Mouse (Mus musculus) megakaryocyte, adult 5-6 weeks (primary cell): ENCODE results near the gene Krtdap. TPM values are rescaled to one million over a fixed set of nuclear protein-coding genes. Genes with fewer than 3 reads are reported as not detected.
"Not testable (repeated sequence)": the region's sequence is repeated elsewhere in the genome, so short reads cannot be mapped to it uniquely, and the experiment has no call there.

ENCODE experiments used
- ATAC-seq: 2 replicates; pipeline ENCODE4 v1.8.0; 2016; ENCODE audit warnings: mild to moderate bottlenecking, inconsistent platforms; ENCODE audit not compliant: poor library complexity, severe bottlenecking
- total RNA-seq, 2 experiments: library from RNA; stranded (forward) in 1 of 2; stranded (reverse) in 1 of 2; fragments of 153-499, 151-499 nt in 1 of 2; fragments of 221-1000, 200-1000 nt in 1 of 2; gene quantifications; 2 replicates each; pipeline versions ENCODE4 v1.2.3 to v1.2.4; 2015 to 2017

The Krtdap gene
- total RNA-seq, 2 experiments from 2014 or later: not detected

DNA sequence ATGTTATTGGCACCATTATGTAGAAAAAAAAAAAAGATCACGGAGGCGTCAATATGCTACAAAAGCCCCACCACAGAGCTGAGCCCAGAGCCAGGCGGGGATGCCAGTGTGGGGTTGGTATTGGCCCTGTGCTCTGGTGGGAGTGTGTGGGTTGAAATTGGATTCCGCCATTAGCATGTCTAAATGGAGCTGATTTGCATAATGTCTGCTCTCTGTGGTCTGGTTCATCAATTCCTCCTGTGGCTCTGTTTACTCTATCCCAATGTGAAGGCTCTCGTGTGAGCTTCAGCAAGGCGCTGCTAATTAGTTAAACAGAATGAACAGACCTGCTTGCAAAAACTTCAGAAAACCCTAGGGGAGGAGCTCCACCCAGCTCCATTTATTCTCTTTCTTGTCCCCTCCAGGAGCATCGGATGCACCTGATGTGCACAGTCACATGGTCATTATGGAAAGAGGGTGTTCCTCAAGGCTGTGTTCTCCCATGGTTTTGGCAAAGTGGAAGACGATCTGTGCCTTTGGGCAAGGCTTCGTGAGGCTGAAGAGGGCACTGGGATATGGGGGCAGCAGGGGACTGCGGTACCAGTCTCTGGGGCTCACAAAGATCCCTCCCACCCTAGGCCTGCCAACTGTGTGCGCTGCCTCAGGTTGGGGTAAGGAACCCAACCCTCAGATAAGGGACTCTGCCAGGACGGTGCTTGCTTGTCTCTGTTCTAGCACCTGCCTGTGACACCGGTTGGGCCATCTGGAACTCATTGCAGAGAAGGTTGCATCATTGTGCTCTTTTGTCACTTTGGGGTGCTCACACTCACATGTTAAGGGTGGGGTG is 1.8 kb upstream of the Krtdap start:
- no peak for ATAC-seq

DNA sequence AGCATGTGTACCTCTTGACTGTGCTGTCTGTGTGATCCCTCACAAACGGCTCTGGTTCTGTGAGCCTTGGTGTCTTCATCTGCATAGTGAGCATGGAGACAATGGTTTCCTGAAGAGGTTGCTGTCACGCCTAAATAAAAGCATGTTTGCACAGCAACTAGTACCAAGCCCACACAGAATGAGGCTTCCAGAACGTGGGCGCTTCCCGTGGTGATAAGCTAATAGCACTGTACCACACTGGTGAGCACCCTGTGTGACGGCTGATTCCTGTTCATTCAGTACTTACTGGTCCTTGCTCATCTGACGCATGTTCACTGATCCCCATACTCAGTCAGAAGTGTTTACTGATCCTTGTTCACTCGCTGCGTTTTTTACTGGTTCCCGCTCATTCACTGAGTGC is 2.4 kb downstream of the Krtdap start:
- no peak for ATAC-seq

DNA sequence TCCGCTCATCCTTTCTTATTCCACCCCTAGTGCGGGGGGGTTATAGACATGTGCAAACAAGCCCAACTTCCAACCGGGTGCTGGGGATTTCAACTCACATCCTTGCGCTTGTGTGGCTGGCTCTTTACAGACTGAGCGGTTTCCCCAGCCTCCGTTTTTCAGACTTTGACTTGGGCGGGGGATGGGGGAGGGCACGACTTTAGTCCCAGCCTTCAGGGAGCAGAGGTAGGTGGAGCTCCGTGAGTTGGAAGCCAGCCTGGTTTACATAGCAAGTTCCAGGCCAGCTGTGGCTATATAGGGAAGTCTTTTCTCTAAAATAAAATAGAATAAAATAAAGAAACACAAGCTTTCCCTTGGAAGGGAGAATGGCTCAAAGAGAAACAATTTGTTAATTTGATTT is 4.2 kb downstream of the Krtdap start:
- no peak for ATAC-seq

DNA sequence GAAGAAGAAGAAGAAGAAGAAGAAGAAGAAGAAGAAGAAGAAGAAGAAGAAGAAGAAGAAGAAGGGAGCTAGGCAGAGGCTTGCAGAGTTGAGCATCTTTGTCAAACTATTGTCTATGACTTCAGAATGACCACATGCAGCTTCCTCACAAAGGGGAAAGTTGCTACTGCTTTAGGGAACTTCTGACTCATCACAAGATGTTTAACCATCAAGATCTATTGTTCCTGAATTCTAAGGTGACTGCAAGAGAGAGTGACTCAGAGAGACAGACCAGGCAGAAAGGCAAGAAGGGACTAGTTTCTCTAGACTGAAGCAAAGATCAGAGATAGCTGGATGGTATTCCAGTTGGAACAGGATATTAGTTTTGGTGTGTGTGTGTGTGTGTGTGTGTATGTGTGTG is 7.2 kb downstream of the Krtdap start:
- peak; percentile 80 for ATAC-seq

DNA sequence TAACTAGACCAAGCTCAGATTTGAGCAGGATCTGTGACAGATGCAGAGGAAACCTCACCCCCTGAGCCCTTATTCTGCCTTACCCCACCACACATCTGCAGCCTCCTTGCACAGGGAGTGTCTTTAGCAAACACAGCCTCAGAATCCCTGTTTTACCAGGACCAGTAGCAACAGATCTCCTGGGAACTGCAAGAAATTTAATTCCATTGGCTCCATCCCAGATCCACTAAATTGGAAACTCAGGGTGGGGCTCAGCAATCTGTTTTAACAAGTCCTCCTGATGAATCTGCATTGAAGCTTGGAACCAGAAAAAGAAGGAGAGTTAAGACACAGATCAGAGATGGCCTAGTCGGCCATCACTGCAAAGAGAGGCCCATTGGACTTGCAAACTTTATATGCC is 9.1 kb downstream of the Krtdap start:
- no peak for ATAC-seq

DNA sequence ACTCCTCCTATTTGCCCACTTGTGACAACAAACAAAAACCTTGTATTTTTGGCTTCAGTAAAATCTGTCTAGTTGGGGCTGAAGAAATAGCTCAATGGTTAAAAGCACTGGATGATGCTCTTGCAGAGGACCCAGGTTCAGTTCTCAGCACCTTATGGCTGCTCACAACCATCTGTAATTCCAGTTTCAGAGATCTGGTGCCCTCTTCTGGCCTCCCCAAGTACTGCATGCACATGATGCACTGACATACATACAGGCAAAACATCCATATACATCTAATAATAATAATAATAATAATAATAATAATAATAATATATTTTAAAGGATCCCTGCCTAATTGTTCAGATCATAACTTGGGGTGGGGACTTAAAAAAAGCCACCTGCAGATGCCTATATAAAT is 13.0 kb downstream of the Krtdap start:
- no peak for ATAC-seq

DNA sequence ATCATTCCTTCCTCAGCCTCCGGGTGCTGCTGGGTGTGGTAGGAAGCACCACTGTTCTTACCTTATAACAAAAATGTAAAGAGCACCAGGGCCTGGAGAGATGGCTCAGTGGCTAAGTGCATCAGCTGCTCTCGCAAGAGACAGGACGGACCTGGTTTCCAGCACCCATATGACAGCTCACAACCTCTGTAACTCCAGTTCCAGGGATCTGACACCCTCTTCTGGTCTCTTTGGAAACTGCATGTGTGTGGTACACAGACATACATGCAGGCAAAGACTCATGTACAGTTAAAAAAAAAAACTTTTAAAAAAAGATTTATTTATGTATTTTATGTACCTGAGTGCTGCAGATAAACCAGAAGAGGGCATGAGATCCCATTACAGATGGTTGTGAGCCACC is 15.6 kb downstream of the Krtdap start:
- no peak for ATAC-seq

DNA sequence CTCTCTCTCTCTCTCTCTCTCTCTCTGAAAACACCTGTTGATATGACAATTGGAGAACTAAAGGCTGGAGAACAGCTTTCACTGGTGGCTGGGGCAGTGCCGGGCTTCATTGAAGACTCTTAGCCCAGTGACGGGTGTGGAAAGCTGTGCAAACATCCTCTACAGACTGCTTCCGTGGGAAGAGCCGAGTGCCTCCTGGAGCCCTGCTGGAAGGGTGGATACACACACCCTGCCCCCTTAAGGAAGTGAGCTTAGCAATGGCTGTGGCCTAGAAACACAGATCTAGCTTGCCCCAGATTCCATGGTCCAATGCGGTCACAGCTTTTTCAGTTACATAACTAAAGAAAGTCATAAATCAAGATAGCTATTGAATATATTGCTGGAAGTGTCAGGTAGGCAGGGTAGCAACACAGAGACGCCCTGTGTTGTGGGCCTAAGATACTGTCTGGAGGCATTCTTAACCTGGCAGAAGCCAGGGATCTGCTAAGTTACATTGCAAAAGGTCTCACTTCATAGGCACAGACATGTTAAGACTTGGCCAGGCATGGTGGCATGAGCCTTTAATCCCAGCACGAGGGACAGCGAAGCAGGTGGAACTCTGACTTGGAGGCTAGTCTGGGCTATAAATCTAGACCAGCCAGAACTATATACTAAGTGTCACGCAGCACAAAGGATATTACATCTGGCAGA is 16.5 kb downstream of the Krtdap start:
- no peak for ATAC-seq

DNA sequence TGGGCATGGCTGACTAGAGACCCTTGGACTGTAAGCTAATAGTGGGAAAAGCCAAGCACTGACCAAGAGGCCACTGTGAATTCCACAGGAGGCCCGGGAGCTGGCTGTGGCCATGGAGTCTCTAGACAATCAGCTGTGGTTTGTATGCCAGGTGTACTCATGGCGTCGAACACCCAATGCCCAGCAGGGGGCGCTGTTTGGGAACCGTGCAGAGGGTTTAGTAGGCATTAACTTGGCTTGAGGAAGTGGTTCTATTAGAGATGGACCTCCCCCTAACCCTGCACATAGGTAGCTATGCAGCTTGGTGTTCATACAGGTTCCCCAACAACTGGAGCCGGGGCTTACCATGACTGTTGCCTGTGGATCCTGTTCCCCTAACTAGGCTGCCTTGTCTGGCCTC is 18.2 kb downstream of the Krtdap start:
- ATAC-seq: peak; percentile 94

DNA sequence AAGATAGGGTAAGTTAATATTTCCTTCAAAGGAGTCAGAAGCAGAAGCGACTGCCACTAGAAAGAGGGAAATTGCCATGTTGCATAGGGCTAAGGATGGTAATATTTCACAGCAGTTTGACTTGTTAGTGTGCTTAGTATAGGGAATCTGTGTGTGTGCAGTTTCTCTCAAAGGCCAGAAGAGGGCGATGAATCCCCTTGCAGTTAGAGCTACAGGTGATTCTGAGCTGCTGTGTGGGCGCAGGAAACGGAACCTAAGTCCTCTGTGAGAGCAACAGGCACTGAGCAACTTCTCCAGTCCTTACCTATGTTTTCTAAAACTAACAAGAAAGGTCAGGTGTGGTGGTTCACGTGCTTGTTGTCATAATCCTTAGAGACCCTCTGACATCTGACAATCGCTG is 22.6 kb downstream of the Krtdap start:
- no peak for ATAC-seq

DNA sequence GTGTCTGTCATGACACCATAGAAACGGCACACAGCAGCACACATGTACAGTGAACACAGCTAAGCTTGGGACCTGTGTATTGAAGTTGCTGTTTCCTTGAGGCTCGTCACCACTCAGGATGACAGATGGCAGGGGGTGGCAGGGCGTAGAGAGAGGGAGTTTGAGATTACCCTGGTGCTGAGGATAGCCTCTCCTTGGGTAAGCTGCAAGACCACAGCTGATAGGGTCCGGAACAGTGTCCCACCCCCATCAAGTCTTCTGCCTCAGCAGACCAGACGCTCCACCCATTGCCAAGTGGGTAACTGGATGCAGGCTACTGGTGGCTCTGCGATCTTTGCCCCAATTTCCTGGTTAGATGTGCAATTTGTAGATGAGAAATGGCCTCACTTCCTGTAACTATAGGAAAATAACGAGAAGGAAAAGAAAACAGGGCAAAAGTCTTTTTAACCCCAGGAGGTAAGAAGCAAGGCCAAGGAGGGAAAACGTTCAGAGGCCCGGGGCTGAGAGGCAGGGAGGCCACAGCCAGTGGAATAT is 24.1 kb downstream of the Krtdap start:
- ATAC-seq: peak; percentile 78

DNA sequence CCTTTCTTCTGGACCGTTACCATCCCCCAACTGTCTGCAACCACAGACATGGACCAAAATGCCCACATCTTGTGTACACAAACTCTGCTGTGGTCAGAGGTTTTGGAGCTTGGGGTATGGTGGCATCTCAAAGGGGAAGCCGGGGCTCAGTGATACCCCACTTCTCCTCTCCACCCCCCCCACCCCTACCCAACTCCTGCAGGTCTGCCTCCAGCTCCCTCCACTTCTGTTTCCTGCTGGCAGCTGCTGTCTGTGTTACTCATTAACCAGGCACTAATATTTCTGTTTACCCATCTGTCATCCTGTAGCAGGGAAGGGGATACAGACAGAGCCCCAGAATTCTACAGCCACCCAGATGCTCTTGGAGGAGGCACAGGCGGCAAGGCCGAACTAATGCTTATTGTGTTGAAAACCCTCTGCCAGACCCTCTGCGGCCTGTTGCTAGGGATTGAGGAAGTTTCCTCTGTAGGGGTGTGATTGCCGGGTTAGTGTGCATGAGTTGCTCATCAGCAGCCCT is 24.7 kb downstream of the Krtdap start:
- peak; percentile 77 for ATAC-seq

DNA sequence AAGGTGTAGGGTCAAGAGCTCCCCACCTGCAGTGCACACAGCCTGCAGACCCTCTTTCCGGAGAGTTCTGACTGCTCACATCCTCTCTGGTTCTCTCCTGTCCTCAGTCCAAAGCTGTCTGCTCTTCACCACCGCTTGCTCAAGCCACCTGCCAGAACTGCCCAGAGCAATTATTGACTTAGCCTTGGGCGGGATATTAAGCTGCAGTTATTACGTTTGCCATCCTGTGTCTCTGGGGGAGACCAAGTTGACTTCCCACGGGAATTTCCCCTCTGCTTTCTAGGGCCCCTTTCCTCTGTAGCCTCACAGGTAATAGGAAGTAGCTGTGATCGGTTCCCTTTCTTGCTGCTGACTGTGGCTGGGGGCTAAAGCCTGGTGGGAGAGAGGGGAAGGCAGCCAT is 32.4 kb downstream of the Krtdap start:
- ATAC-seq: peak; percentile 27; the same call in 1 of the 2 replicates

DNA sequence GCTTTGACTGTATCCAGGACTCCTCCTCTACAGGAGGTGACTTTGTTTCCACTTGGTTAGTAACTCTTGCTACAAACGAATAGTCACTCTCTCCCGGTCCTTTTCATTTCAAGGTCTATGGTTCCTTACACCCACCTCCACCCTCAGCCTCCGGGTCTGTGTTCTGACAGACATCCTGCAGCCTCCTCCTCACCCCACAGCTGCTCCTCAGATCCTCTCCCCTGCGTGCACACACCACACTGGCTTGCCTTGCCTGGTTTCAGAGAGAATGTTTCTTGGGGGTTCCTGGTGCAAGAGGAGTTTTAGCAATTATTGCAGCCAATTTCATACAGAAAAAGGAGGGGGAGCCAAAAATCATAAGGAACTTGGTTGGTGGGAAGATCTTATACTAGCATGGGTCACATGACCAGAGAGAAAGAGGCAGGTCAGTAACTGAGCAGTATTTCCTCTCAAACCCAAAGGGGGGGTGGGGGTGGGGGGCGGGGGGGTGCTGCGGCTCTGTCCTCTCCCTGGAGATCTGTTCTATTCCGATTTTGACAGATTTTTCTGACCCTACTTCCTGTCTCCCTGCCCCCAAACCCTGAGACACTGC is 33.3 kb downstream of the Krtdap start:
- peak; percentile 57 for ATAC-seq

DNA sequence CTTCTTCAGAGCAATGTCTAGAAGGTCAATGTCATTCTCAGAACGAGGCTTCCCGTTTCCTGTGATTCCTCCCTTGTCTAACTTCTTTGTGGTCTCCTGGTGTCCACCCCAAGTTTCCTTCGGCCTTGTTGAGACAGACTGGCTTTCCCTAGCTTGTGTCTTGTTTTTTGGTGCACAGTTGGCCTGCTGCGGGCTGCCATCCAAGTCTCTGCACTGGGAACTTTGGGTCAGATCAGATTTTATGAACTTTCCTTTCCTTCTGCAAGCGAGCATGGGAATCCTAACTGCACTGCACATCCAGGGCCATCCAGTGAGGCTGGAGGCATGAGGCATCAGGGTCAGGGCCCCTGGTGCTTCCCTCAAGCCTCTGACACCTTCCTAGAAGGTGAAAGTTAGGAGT is 33.8 kb downstream of the Krtdap start:
- no peak for ATAC-seq

DNA sequence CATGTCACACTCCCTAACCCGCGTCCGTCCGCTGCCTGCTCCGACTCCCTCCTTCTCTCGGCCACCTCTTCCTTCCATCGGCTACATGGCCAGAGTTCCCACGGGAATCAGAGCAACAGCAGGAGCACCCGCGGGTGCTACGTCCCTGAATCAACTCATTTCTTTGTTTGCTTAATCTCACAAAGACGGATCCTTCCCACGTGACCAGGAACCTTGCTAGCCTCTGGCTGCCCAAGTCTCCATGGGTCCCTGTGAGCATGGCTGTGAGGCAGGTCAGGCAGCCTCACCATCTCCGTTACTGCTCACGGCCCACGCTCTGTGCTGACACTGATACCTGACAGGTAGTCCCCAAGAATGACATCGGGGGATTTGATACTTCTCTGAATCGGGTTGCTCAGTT is 36.0 kb downstream of the Krtdap start, which contains the start of gene Ffar2:
Gene Ffar2 (minus strand): TSS at position 101 of the 400 bp plus-strand sequence.
- ATAC-seq: no peak

DNA sequence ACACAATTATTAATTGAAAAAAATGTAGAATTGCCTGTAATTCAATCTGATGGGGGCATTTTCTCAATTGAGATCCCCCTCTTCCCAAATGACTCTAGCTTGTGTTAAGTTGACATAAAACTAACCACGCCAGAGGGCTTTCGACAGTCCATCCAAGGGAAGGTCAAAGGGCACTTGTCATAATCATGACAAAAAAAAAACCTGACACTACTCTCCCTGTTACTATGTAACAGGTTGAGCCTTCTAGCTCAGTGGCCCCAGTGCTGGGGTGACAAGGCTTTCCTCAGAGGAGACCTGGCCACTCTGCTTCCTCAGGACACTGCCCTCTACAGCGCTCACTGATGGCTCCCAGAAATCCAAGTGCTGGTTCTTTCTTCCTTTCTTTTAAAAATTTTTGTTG is 36.6 kb downstream of the Krtdap start:
- no peak for ATAC-seq

DNA sequence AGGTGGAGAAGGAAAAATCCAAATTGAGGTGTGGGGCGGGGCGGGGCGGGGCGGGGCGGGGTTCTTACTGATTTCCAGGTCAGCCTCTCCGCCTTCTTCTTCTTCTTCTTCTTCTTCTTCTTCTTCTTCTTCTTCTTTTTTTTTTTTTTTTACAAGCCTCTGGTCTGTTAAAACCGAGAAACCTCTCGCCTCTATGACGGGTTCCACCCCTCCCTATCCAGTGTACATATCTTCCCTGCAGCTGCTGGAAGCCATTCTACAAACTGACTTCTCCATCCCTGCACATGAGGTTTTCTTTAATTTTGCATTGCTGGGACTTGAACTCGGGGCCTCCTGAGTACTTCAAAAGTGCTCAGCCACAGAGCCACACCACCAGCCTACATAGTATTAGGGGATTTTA is 39.0 kb downstream of the Krtdap start:
- ATAC-seq: no peak

DNA sequence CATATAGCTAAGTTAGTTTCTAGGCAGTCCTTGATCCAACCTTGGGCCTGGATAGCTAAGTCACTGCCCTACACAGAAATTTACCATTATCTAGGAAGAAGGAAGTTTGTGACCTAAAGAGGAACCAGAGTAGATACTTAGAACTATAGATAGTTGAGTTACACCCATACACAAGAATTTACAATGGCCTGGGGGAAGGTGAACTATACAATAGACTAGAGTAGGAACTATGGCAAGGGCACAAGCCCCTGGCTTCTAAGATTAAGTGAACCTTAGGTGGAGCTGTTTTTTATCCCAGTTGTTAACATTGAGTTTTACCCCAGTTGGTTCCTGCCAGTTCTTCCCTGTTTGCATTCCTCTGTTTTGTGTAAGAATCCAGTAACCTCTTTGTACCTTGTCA is 41.2 kb downstream of the Krtdap start:
- ATAC-seq: not testable (repeated sequence)

DNA sequence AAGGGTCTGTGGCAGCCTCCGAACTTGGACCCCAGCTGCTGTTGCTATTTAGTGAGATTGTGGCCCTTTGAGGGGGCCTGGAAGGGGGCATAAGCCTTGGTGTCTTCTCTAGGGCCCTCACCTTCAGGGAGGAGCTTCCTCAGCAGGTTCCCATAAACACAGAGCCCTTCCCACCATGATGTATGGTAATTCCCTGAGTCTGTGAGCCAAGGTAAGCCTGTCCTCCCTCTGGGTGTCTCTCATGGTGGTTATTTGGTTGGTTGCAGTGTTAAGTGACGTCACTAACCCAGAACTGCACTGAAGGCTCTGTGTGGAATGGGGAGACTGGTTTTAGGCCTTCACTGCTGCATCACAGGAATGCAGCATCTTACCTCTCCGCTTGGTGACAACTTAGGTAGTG is 41.7 kb downstream of the Krtdap start:
- no peak for ATAC-seq

DNA sequence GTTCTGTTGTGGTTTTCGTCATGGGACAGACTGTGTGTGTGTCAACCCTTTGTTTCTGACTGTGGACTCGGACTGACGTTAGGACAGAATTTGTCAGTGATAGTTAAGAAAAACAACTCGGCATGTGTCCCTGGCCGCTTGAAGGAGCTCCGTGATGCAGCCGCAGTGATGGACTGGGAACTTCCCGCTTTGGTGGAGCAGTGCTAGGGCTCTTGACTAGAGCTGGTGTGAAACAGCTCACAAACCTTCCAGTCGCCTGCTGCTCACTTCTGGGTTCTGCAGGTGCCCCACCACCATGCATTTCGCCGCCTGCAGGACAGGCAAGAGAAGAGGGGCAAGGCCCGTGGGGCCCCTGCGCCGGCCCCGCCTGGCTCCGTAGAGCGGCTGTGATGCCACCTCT is 44.6 kb downstream of the Krtdap start:
- peak; percentile 59 for ATAC-seq
